Mouse (Mus musculus): Measurements from ENCODE around the gene Ankrd13a. TPM values are rescaled to one million over a fixed set of nuclear protein-coding genes. Genes with fewer than 3 reads are reported as not detected.

Gene Ankrd13a
- total and polyA plus RNA-seq, 3 experiments, result 73.8 to 123 (median 89.4) TPM

- H3K9me3 ChIP-seq (replicated peaks; ENCODE audit: low read length), result no peaks in the 10 kb centered on the region
- dilution Hi-C loops (cut with MboI; ENCODE audit: extremely low pct_ligation_motif_present, extremely low pct_unique_long_range_greater_than_20kb, low sequenced_read_pairs), result no loop called here
- H3K79me2 ChIP-seq (replicated peaks; ENCODE audit: control insufficient read depth, extremely low read depth, insufficient read depth, poor library complexity, severe bottlenecking), result no peaks in the 10 kb centered on the region
- H3K4me2 ChIP-seq (ENCODE audit: insufficient read depth, low read depth, poor library complexity, severe bottlenecking), result no peak overlapping the region
- H3K36me3 ChIP-seq (replicated peaks in 1 of 2; ENCODE audit: control insufficient read depth in 1 of 2, insufficient read depth in 1 of 2, low read length in 1 of 2), result peaks cover 45 to 91% of the 10 kb centered on the region in 2 experiments
- TF ChIP-seq ZNF384 (IDR thresholded peaks at IDR 0.05; ENCODE audit: low read depth, low read length), result peak; percentile 72
- TF ChIP-seq KAT2A (IDR thresholded peaks at IDR 0.05; ENCODE audit: insufficient replicate concordance, low read length), result no peak
- H3K4me1 ChIP-seq (ENCODE audit: control insufficient read depth in 1 of 2, insufficient read depth in 2 of 2), result peaks cover 5 to 8% of the 10 kb centered on the region in 2 experiments; a peak in 3 of 4 replicates
- no peak overlapping the region for H3K9ac ChIP-seq (ENCODE audit: insufficient read depth, low read depth)
- H3K4me3 ChIP-seq (replicated peaks in 1 of 3; ENCODE audit: low read depth in 2 of 3, low read length in 2 of 3, poor library complexity in 1 of 3), result no peak overlapping the region
- DNase-seq (ENCODE audit: extremely low read depth), result no peak
- in situ Hi-C loops (cut with MboI; ENCODE audit: low pct_ligation_motif_present, low pct_unique_long_range_greater_than_20kb, low sequenced_read_pairs), result no loop called here
- no peak overlapping the region for H3K27ac ChIP-seq (ENCODE audit: insufficient read depth, low read depth)
- H3K27me3 ChIP-seq (replicated peaks), result no peaks in the 10 kb centered on the region
These were observed 31.2 kb downstream of the Ankrd13a start for GRCm38 (mm10) chr5:114805436-114806350.

DNA sequence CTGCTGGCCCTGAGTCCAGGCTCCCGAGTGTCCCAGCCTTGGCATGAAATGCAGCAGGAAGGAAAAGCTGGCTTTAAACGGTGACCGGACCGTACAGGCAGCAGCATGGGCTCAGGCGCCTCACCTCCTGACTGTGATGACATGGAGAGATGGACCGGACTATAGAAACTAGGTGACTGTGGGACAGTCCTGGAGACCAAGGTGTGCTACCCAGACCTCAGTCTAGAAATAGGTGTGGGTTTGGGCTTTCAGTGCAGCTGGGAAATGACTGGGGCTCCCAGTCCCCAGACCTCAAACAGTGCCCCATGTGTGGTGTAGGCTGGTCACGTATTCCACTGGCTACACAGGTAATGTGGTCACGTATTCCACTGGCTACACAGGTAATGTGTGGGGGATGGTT lies 32.2 kb downstream of the Ankrd13a start:
- in situ Hi-C loops (cut with MboI; ENCODE audit: low pct_ligation_motif_present, low pct_unique_long_range_greater_than_20kb, low sequenced_read_pairs), result no loop called here

GRCm38 (mm10) chr5:114807063-114807462 lies 32.6 kb downstream of the Ankrd13a start:
- Histone ChIP-seq H3K27me3 (replicated peaks) (no peaks in the 10 kb centered on the region), H3K4me1 (ENCODE audit: control insufficient read depth in 1 of 2, insufficient read depth in 2 of 2) (peaks cover 5 to 10% of the 10 kb centered on the region in 2 experiments; a peak in 3 of 4 replicates), H3K9ac (ENCODE audit: insufficient read depth, low read depth) (no peak overlapping the region), H3K27ac (ENCODE audit: insufficient read depth, low read depth) (no peak overlapping the region), H3K4me2 (ENCODE audit: insufficient read depth, low read depth, poor library complexity, severe bottlenecking) (no peak overlapping the region), H3K36me3 (replicated peaks in 1 of 2; ENCODE audit: control insufficient read depth in 1 of 2, insufficient read depth in 1 of 2, low read length in 1 of 2) (peaks cover 42 to 87% of the 10 kb centered on the region in 2 experiments), H3K79me2 (replicated peaks; ENCODE audit: control insufficient read depth, extremely low read depth, insufficient read depth, poor library complexity, severe bottlenecking) (no peaks in the 10 kb centered on the region), H3K9me3 (replicated peaks; ENCODE audit: low read length) (no peaks in the 10 kb centered on the region), H3K4me3 (replicated peaks in 1 of 3; ENCODE audit: low read depth in 2 of 3, low read length in 2 of 3, poor library complexity in 1 of 3) (no peak overlapping the region)
- no peak for TF ChIP-seq SMC3 (IDR thresholded peaks at IDR 0.05; ENCODE audit: low read depth, low read length)
- no peak for DNase-seq (ENCODE audit: extremely low read depth)
- in situ Hi-C loops (cut with MboI; ENCODE audit: low pct_ligation_motif_present, low pct_unique_long_range_greater_than_20kb, low sequenced_read_pairs) (no loop called here), dilution Hi-C loops (cut with MboI; ENCODE audit: extremely low pct_ligation_motif_present, extremely low pct_unique_long_range_greater_than_20kb, low sequenced_read_pairs) (no loop called here)

More for the DNA sequence above, 32.2 kb downstream of the Ankrd13a start:
- TF ChIP-seq RAD21 (IDR thresholded peaks at IDR 0.05; ENCODE audit: low read depth, low read length) (no peak), EP300 (IDR thresholded peaks at IDR 0.05; ENCODE audit: low read length) (no peak), ZC3H11A (IDR thresholded peaks at IDR 0.05; ENCODE audit: low read depth, low read length) (no peak)
- no peaks in the 10 kb centered on the region for H3K9me3 ChIP-seq (replicated peaks; ENCODE audit: low read length)
- H3K27me3 ChIP-seq (replicated peaks), result no peaks in the 10 kb centered on the region
- H3K9ac ChIP-seq (ENCODE audit: insufficient read depth, low read depth), result no peak overlapping the region
- dilution Hi-C loops (cut with MboI; ENCODE audit: extremely low pct_ligation_motif_present, extremely low pct_unique_long_range_greater_than_20kb, low sequenced_read_pairs), result no loop called here
- H3K36me3 ChIP-seq (replicated peaks in 1 of 2; ENCODE audit: control insufficient read depth in 1 of 2, insufficient read depth in 1 of 2, low read length in 1 of 2), result peaks cover 44 to 90% of the 10 kb centered on the region in 2 experiments
- no peak overlapping the region for H3K27ac ChIP-seq (ENCODE audit: insufficient read depth, low read depth)
- H3K4me1 ChIP-seq (ENCODE audit: control insufficient read depth in 1 of 2, insufficient read depth in 2 of 2), result peaks cover 5 to 8% of the 10 kb centered on the region in 2 experiments; a peak in 3 of 4 replicates
- no peaks in the 10 kb centered on the region for H3K79me2 ChIP-seq (replicated peaks; ENCODE audit: control insufficient read depth, extremely low read depth, insufficient read depth, poor library complexity, severe bottlenecking)
- H3K4me3 ChIP-seq (replicated peaks in 1 of 3; ENCODE audit: low read depth in 2 of 3, low read length in 2 of 3, poor library complexity in 1 of 3), result no peak overlapping the region
- no peak overlapping the region for H3K4me2 ChIP-seq (ENCODE audit: insufficient read depth, low read depth, poor library complexity, severe bottlenecking)
- DNase-seq (ENCODE audit: extremely low read depth), result no peak

Data from CH12.LX (cell line).